Mouse (Mus musculus) stomach, embryonic 16.5 days (tissue): ENCODE results near the gene Slc9c1. TPM values are rescaled to one million over a fixed set of nuclear protein-coding genes. Genes with fewer than 3 reads are reported as not detected.

Experiments
- polyA plus RNA-seq: library from polyadenylated mRNA; unstranded; fragments of >200 nt; fragmentation: Nextera tagmentation; extraction: Ambion mirVana; gene quantifications from 2 replicates; pipeline ENCODE4 v1.2.1, GENCODE M21; 2015

The Slc9c1 gene
- polyA plus RNA-seq, 1 experiment from 2014 or later: not detected

Other genes starting within 250 kb of the Slc9c1 start
- gene Cd200, start 126.3 kb upstream of the Slc9c1 start, polyA plus RNA-seq: 32.7 and 38.8 TPM in 2 replicates
- gene Gm609, start 42.3 kb upstream of the Slc9c1 start, polyA plus RNA-seq: 0.68 and 0.90 TPM in 2 replicates
- 0.85 and 1.6 TPM in 2 replicates for gene Gm17783, start 3.3 kb upstream of the Slc9c1 start, polyA plus RNA-seq
- 0.20 and 0.48 TPM in 2 replicates for gene Gcsam, start 75.1 kb downstream of the Slc9c1 start, polyA plus RNA-seq
- 5.3 and 5.4 TPM in 2 replicates for gene BC016579, start 118.8 kb downstream of the Slc9c1 start, polyA plus RNA-seq
- gene Tmprss7, start 158.3 kb downstream of the Slc9c1 start, polyA plus RNA-seq: 0.26 and 0.29 TPM in 2 replicates
- 20.3 and 21.6 TPM in 2 replicates for gene Tagln3, start 189.3 kb downstream of the Slc9c1 start, polyA plus RNA-seq
- 25.6 and 26.7 TPM in 2 replicates for gene Abhd10, start 207.6 kb downstream of the Slc9c1 start, polyA plus RNA-seq